Mouse (Mus musculus) heart, embryonic 10.5 days (tissue): Measurements from ENCODE around the gene Dll4. TPM values are rescaled to one million over a fixed set of nuclear protein-coding genes. Genes with fewer than 3 reads are reported as not detected.

Experiments used
- DNase-seq: peaks from one replicate; pipeline ENCODE4 v3.0.0-alpha.2; 2017; ENCODE audit warnings: low spot score
- H3K27ac ChIP-seq: fragments of 300-500 bp; sonication (generic); 2 replicates; pipeline ENCODE4 v1.5.1; 2016; ENCODE audit warnings: mild to moderate bottlenecking
- H3K27me3 ChIP-seq: fragments of 300-500 bp; sonication (generic); 2 replicates; pipeline ENCODE4 v1.6.1; 2016; ENCODE audit warnings: mild to moderate bottlenecking; ENCODE audit not compliant: poor library complexity, insufficient read depth, severe bottlenecking
- H3K36me3 ChIP-seq: fragments of 300-500 bp; sonication (generic); 2 replicates; pipeline ENCODE4 v1.6.1; 2016; ENCODE audit warnings: mild to moderate bottlenecking, moderate library complexity
- H3K4me1 ChIP-seq: fragments of 300-500 bp; sonication (generic); 2 replicates; pipeline ENCODE4 v1.6.1; 2016; ENCODE audit warnings: mild to moderate bottlenecking
- H3K4me3 ChIP-seq: fragments of 300-500 bp; sonication (generic); 2 replicates; pipeline ENCODE4 v1.5.1; 2016; ENCODE audit warnings: mild to moderate bottlenecking, moderate library complexity
- H3K9me3 ChIP-seq: fragments of 300-500 bp; sonication (generic); 2 replicates; pipeline ENCODE4 v1.6.1; 2016; ENCODE audit warnings: mild to moderate bottlenecking, moderate library complexity
- WGBS: fragments of 180-500 bp; shearing (Covaris S2); methylation state at CpG from one replicate; pipeline ENCODE4 v1.1.7; 2016; 5-methylcytosine and 5-hydroxymethylcytosine counted together
- polyA plus RNA-seq: library from polyadenylated mRNA; unstranded; fragments of >200 nt; fragmentation: Nextera tagmentation; extraction: Ambion mirVana; gene quantifications from 2 replicates; pipeline ENCODE4 v1.2.1, GENCODE M21; 2016

Gene Dll4
- polyA plus RNA-seq, 1 experiment from 2014 or later = 6.0 TPM

DNA sequence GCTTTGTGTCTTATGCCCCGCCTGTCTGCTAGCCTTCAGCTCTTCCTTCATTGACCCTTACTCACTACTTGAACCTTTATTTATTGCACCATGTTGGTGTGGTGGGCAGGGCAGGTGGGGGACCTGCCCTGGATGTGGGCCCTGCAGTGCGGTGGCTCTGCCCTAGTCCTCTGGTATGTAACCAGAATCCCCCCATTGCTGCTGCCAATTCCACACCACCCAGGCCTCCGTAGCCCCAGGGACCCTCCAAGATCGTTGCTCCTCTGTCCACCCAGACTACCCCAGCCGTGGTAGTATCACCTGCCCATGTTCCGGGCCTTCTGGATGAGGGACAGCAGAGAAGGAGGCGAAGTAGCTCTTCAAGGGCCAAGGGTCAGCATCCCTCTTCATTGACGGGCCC is 28.1 kb downstream of the Dll4 start:
- no peak for DNase-seq
- Histone ChIP-seq H3K27ac (no peak overlapping the region), H3K9me3 (no peaks in the 10 kb centered on the region), H3K27me3 (peaks cover 49% of the 10 kb centered on the region), H3K4me3 (no peak overlapping the region), H3K36me3 (no peaks in the 10 kb centered on the region), H3K4me1 (peaks cover 13% of the 10 kb centered on the region)
- 80% methylated on average over 8 of the region's 8 CpGs for WGBS

DNA sequence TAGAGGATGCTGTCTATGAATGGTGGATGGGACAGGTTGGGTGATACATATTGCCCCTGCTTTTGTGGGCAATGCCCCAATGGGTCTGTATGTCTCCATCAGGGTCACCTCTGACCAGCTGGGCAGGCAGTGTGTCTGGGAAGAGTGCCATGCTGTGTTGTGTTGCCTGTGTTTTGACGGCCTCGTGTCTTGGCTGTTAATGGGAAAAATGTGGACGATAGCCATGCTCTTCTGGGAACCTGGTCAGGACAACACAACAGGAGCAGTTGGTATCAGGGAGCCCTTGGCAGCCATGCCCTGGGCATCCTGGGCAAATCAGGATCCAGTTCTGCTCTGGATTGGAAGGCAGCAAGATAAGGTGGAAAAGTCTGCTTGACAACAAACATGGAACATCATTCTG is 29.5 kb downstream of the Dll4 start:
- Histone ChIP-seq H3K4me3 (no peak overlapping the region), H3K9me3 (no peaks in the 10 kb centered on the region), H3K4me1 (peaks cover 13% of the 10 kb centered on the region), H3K27me3 (peaks cover 43% of the 10 kb centered on the region), H3K27ac (no peak overlapping the region), H3K36me3 (no peaks in the 10 kb centered on the region)
- WGBS = 84% methylated on average over 3 of the region's 3 CpGs
- no peak for DNase-seq

- DNase-seq = no peak
- Histone ChIP-seq H3K36me3 (0 out of 2 replicates have a peak, but pooled peaks cover under 1% of the 10 kb centered on the region), H3K4me3 (no peak overlapping the region), H3K9me3 (no peaks in the 10 kb centered on the region), H3K4me1 (peaks cover 9% of the 10 kb centered on the region), H3K27ac (no peak overlapping the region), H3K27me3 (peaks cover 38% of the 10 kb centered on the region)
- WGBS = 34% methylated on average over 7 of the region's 7 CpGs
These were observed 30.1 kb downstream of the Dll4 start for GRCm38 (mm10) chr2:119355651-119356050.

- H3K27ac ChIP-seq = no peak overlapping the region
- H3K9me3 ChIP-seq = peaks cover 4% of the 10 kb centered on the region; the same call in 1 of the 2 replicates
- H3K4me1 ChIP-seq = peaks cover 3% of the 10 kb centered on the region
- no peak for DNase-seq
- H3K36me3 ChIP-seq = 0 out of 2 replicates have a peak, but pooled peaks cover 3% of the 10 kb centered on the region
- peaks cover 31% of the 10 kb centered on the region for H3K27me3 ChIP-seq
- H3K4me3 ChIP-seq = no peak overlapping the region
These were observed 30.7 kb downstream of the Dll4 start for GRCm38 (mm10) chr2:119356310-119356709.

- Histone ChIP-seq H3K4me3 (no peak overlapping the region), H3K36me3 (peaks cover 3% of the 10 kb centered on the region; the same call in 1 of the 2 replicates), H3K4me1 (no peaks in the 10 kb centered on the region), H3K27ac (no peak overlapping the region), H3K27me3 (peaks cover 26% of the 10 kb centered on the region), H3K9me3 (peaks cover 6% of the 10 kb centered on the region)
- 86% methylated on average over 5 of the region's 5 CpGs for WGBS
- no peak for DNase-seq
These were observed 31.2 kb downstream of the Dll4 start for GRCm38 (mm10) chr2:119356805-119357204.

DNA sequence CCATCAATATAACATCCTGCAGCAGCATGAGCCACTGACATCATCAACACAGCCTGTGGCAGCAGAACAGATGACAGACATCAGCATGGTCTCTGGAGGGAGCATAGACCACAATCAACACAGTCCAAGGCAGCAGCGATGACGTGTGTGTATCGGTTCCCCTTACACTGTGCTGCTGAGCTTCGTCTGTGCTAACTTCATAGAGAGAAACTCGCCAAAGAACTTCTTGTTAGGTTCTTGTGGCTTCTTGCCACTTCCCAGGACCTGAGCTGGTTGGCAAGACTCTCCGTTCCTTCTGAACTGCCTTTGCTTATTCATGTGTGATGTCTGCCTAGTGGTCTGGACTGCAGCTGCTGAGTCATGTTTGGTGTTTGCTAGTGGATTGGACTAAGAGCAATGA is 32.7 kb downstream of the Dll4 start:
- Histone ChIP-seq H3K27me3 (peaks cover 12% of the 10 kb centered on the region; the same call in 1 of the 2 replicates), H3K4me3 (no peak overlapping the region), H3K27ac (no peak overlapping the region), H3K9me3 (peaks cover 9% of the 10 kb centered on the region), H3K36me3 (peaks cover 3% of the 10 kb centered on the region; the same call in 1 of the 2 replicates), H3K4me1 (no peaks in the 10 kb centered on the region)
- DNase-seq = no peak
- WGBS = 82% methylated on average over 6 of the region's 6 CpGs

DNA sequence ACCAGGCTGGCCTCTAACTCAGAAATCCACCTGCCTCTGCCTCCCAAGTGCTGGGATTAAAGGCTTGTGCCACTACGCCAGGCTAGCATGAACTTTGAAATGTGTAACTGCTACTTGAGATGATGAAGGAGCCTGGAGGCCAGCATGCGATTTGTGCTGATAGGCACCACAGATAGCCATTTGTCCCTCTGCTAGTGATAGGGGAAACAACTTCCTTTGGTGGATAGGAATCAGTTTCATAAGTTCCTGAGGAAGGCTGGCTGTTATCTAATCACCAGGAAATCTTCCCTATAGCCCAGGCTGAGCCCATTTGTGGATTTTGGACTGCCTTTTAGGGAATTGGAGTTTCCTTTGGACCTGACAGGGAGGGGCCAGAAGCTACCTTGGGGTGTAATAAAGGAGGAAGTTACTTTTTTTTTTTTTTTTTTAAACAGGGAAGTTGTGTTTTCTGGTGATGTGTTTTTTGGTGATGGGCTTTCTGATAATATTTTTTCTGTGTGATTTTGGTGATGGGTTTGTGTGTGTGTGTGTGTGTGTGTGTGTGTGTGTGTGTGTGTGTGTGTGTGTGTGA is 34.2 kb downstream of the Dll4 start:
- H3K4me3 ChIP-seq = no peak overlapping the region
- peaks cover 3% of the 10 kb centered on the region; the same call in 1 of the 2 replicates for H3K36me3 ChIP-seq
- no peak for DNase-seq
- WGBS = 57% methylated on average over 2 of the region's 2 CpGs
- peaks cover 9% of the 10 kb centered on the region for H3K9me3 ChIP-seq
- H3K27me3 ChIP-seq = no peaks in the 10 kb centered on the region
- no peaks in the 10 kb centered on the region for H3K4me1 ChIP-seq
- H3K27ac ChIP-seq = no peak overlapping the region

- peaks cover 25% of the 10 kb centered on the region for H3K36me3 ChIP-seq
- H3K27ac ChIP-seq = no peak overlapping the region
- DNase-seq = no peak
- no peaks in the 10 kb centered on the region for H3K27me3 ChIP-seq
- peaks cover 9% of the 10 kb centered on the region for H3K9me3 ChIP-seq
- WGBS = 78% methylated on average over 3 of the region's 3 CpGs
- no peak overlapping the region for H3K4me3 ChIP-seq
- H3K4me1 ChIP-seq = no peaks in the 10 kb centered on the region
These were observed 39.4 kb downstream of the Dll4 start for GRCm38 (mm10) chr2:119364969-119365368.

DNA sequence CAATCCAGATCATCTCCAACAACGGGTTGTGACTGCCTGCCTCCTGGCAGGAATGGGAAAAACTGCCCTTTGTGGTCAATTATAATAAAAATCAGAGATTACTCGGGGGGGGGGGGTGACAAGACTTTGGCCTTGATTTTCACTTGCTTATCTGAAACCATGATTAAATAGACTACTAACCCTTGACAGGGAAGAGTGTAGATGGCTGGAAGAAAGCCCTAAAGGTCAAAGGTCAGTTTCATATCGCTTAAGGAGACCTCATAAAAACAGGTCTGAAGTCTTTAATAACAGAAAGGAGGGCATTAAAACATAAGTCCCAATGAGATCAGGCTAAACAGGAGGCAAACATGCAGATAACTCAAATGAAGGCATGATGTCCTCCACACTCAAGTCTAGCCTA is 41.8 kb downstream of the Dll4 start:
- DNase-seq = no peak
- WGBS = 70% methylated on average over 3 of the region's 3 CpGs
- Histone ChIP-seq H3K36me3 (peaks cover 44% of the 10 kb centered on the region), H3K4me1 (no peaks in the 10 kb centered on the region), H3K27me3 (no peaks in the 10 kb centered on the region), H3K4me3 (no peak overlapping the region), H3K9me3 (no peaks in the 10 kb centered on the region), H3K27ac (no peak overlapping the region)

- no peaks in the 10 kb centered on the region for H3K27me3 ChIP-seq
- no peak for DNase-seq
- no peak overlapping the region for H3K27ac ChIP-seq
- no peaks in the 10 kb centered on the region for H3K9me3 ChIP-seq
- H3K36me3 ChIP-seq = peaks cover 71% of the 10 kb centered on the region
- H3K4me1 ChIP-seq = no peaks in the 10 kb centered on the region
- H3K4me3 ChIP-seq = no peak overlapping the region
- 91% methylated on average over 10 of the region's 10 CpGs for WGBS
These were observed 44.5 kb downstream of the Dll4 start for GRCm38 (mm10) chr2:119370116-119370515.

DNA sequence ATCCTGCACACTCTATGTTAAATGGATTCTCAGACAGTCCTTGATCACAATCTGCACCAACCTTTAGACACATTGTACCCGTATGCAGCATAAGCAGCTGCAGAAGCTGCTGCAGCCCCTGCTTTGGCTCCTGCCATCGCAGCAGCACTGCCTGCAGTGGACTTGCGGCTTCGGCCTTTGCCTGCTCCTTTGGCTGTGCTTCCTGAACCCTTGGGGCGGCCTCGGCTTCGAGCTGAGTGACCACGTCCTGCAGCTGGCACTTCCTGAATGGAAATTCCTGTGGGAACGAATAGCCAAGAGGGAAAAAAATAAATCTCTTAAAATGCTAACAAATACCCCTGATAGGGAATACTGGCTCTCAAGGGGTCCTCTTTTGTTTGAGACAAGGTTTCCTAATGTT is 51.7 kb downstream of the Dll4 start:
- H3K27me3 ChIP-seq = no peaks in the 10 kb centered on the region
- H3K9me3 ChIP-seq = no peaks in the 10 kb centered on the region
- H3K4me1 ChIP-seq = 0 out of 2 replicates have a peak, but pooled peaks cover 3% of the 10 kb centered on the region
- no peak overlapping the region for H3K27ac ChIP-seq
- H3K36me3 ChIP-seq = peaks cover 98% of the 10 kb centered on the region
- WGBS = 71% methylated on average over 9 of the region's 9 CpGs
- H3K4me3 ChIP-seq = no peak overlapping the region
- DNase-seq = no peak

DNA sequence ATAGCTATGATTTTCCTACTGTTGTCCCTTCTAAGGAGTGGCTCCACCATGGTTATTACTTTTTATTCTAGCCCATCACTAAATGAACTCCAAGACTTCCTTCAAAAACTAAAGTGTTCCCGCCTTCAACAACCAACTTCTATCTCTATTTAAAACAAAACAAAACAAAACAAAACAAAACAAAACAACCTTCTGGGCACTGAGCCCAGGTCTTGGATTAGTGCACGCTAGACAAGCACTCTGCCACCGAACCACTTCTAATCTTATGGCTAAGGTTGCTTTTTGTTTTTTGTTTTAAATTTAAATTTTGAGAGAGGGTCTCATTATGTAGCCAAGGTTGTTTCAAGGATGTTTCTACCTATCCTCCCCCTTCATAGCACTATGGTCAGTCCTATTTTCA is 52.2 kb downstream of the Dll4 start:
- H3K9me3 ChIP-seq = no peaks in the 10 kb centered on the region
- H3K4me1 ChIP-seq = 0 out of 2 replicates have a peak, but pooled peaks cover 3% of the 10 kb centered on the region
- WGBS = 69% methylated on average over 3 of the region's 3 CpGs
- no peaks in the 10 kb centered on the region for H3K27me3 ChIP-seq
- DNase-seq = no peak
- H3K36me3 ChIP-seq = peaks cover 98% of the 10 kb centered on the region
- H3K4me3 ChIP-seq = no peak overlapping the region
- no peak overlapping the region for H3K27ac ChIP-seq

GRCm38 (mm10) chr2:119379455-119379854 is 53.9 kb downstream of the Dll4 start:
- DNase-seq = no peak
- Histone ChIP-seq H3K36me3 (peaks cover 90% of the 10 kb centered on the region), H3K27me3 (no peaks in the 10 kb centered on the region), H3K4me3 (no peak overlapping the region), H3K27ac (no peak overlapping the region), H3K9me3 (no peaks in the 10 kb centered on the region), H3K4me1 (0 out of 2 replicates have a peak, but pooled peaks cover 3% of the 10 kb centered on the region)
- WGBS = 90% methylated on average over 3 of the region's 3 CpGs
